Mouse (Mus musculus) megakaryocyte, embryonic 14.5 days (primary cell): Measurements from ENCODE around the gene Ccdc182.

Experiments used
- FLI1 ChIP-seq: IDR thresholded peaks from 2 replicates; pipeline ENCODE4 v1.6.1; 2012; ENCODE audit warnings: low read length, inconsistent platforms, mixed read lengths
- GATA1 ChIP-seq: IDR thresholded peaks from 3 replicates; pipeline ENCODE4 v1.6.1; 2012; ENCODE audit warnings: mixed read lengths, low read length, inconsistent platforms, borderline replicate concordance

DNA sequence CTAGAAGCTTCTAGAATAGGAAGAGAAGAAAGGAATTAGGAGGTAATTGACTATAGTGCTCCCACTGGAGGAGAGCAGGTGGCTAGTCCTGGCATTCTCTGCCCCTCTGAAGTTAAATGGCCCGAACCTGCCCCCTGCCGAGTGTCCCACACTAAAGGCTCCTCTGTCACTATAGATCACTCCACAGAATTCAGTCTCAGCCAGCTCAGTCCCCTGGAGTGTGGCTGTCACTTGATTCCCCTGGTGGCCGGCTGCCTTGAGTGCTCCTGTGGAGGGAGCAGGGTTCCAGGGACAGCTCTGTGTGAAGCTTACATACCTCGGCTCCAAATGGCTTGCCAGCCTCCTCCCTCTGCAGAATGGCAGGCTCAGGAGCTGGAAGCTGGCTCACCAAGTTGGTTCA is 33.2 kb downstream of the Ccdc182 start:
- no peak for TF ChIP-seq FLI1
- TF ChIP-seq GATA1 = no peak
